Mouse (Mus musculus): ENCODE results near the gene Scrn2. TPM values are rescaled to one million over a fixed set of nuclear protein-coding genes. Genes with fewer than 3 reads are reported as not detected.

Gene Scrn2
- total and polyA plus RNA-seq, 2 experiments: 41.9 to 56.6 TPM

DNA sequence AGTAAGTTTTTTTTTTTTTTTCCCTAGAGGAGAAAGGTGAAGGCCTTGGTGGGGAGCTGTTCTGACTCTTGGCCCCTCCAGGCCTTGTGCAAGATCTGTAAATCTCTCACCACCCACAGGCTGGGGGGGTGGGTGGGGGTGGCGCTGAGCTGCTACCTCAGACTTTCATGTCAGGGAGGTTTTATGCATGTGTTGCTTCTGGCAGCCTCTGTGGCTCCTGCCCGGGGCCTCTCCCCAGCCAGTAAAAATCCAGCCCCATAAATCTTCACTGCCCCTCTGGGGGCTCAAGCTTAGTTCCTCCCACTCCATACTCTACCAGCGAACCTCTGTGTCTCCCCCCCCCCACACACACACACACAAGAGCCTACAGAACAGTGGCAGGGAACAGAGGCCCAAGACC, 43.3 kb upstream of the Scrn2 start:
- DNase-seq (ENCODE audit: extremely low read depth, low read depth, low spot score): no peak
- Histone ChIP-seq H3K36me3 (ENCODE audit: control insufficient read depth, insufficient read depth, low read length) (no peaks in the 10 kb centered on the region), H3K4me1 (ENCODE audit: control insufficient read depth, insufficient read depth, low read length) (no peaks in the 10 kb centered on the region), H3K79me2 (ENCODE audit: control insufficient read depth, insufficient read depth, low read length) (no peaks in the 10 kb centered on the region), H3K9ac (ENCODE audit: low read depth, low read length) (no peak overlapping the region), H3K4me3 (ENCODE audit: insufficient read depth, low read depth, low read length) (no peak overlapping the region), H3K27ac (replicated peaks; ENCODE audit: insufficient read depth, low read depth, low read length) (no peak overlapping the region), H3K27me3 (ENCODE audit: control insufficient read depth, insufficient read depth, low read length) (no peaks in the 10 kb centered on the region)
- 77% methylated on average over 3 of the region's 3 CpGs for WGBS
- TF ChIP-seq CTCF (IDR thresholded peaks at IDR 0.05; ENCODE audit: low read depth, low read length) (no peak), POLR2A (IDR thresholded peaks at IDR 0.05; ENCODE audit: extremely low read depth, insufficient read depth, low read length) (no peak)

DNA sequence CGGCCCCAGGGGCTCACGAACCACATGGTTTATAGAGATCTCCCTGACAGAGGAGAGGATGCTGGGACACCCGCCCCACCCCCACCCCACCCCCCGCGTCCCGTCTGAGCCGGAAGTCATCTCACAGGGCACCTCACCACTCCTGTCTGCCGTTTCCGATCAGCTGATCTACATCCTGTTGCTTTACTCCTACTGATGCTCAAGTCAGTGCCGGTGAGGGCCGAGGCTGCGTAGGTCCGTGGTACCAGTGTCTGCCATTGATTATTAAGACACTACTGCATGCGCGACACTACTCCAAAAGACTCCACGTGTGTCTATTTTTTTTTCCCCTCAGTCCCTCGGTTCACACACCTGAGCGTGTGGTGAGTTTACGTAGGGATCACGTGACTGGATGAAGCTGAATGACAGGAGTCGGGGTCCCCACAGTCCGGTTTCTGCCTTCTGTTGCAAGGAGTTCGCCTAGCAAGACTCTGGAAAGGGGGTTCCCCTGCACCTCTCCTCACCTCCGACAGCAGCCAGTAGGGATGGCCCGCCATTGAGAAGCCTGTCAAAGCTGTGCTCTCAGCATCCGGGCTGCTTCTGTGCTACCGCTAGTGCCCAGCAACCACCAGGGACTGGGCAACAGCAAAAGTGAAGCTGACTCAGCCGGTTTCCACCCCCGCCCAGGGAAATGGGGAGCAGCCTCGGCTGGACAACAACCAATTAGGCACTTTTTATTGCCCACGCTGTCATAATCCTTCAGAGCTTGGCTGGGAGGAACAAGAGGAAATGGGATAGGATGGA, 41.7 kb upstream of the Scrn2 start:
- H3K36me3 ChIP-seq (ENCODE audit: control insufficient read depth, insufficient read depth, low read length): no peaks in the 10 kb centered on the region
- H3K9ac ChIP-seq (ENCODE audit: low read depth, low read length): no peak overlapping the region
- no peaks in the 10 kb centered on the region for H3K27me3 ChIP-seq (ENCODE audit: control insufficient read depth, insufficient read depth, low read length)
- no peaks in the 10 kb centered on the region for H3K4me1 ChIP-seq (ENCODE audit: control insufficient read depth, insufficient read depth, low read length)
- WGBS: 16% methylated on average over 31 of the region's 31 CpGs
- no peak for DNase-seq (ENCODE audit: extremely low read depth, low read depth, low spot score)
- no peak for TF ChIP-seq CTCF (IDR thresholded peaks at IDR 0.05; ENCODE audit: low read depth, low read length)
- TF ChIP-seq POLR2A (IDR thresholded peaks at IDR 0.05; ENCODE audit: extremely low read depth, insufficient read depth, low read length): no peak
- no peaks in the 10 kb centered on the region for H3K79me2 ChIP-seq (ENCODE audit: control insufficient read depth, insufficient read depth, low read length)
- H3K4me3 ChIP-seq (ENCODE audit: insufficient read depth, low read depth, low read length): no peak overlapping the region
- H3K27ac ChIP-seq (replicated peaks; ENCODE audit: insufficient read depth, low read depth, low read length): no peak overlapping the region

DNA sequence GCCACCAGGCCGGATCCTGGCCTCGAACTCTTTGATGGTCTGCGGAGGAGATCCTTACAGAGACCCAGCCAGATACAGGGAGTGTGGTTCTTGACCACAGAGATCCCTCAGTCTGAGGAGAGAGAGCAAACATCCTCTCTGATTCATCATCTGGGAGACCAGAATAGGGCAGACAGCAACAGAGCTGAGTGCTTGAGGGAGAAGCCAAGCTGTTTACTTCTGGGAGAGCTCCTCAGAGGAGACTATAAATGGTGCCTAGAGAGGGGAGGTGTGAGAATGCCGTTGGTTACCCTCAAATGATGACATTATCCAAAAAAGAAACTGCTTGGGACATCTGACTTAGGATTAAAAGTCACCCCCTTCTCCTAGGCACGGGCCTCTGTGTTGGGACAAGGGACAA, 38.2 kb upstream of the Scrn2 start:
- H3K36me3 ChIP-seq (ENCODE audit: control insufficient read depth, insufficient read depth, low read length): no peaks in the 10 kb centered on the region
- no peaks in the 10 kb centered on the region for H3K79me2 ChIP-seq (ENCODE audit: control insufficient read depth, insufficient read depth, low read length)
- H3K9ac ChIP-seq (ENCODE audit: low read depth, low read length): no peak overlapping the region
- H3K4me1 ChIP-seq (ENCODE audit: control insufficient read depth, insufficient read depth, low read length): no peaks in the 10 kb centered on the region
- H3K27me3 ChIP-seq (ENCODE audit: control insufficient read depth, insufficient read depth, low read length): no peaks in the 10 kb centered on the region
- DNase-seq (ENCODE audit: extremely low read depth, low read depth, low spot score): no peak
- no peak for TF ChIP-seq CTCF (IDR thresholded peaks at IDR 0.05; ENCODE audit: low read depth, low read length)
- TF ChIP-seq POLR2A (IDR thresholded peaks at IDR 0.05; ENCODE audit: extremely low read depth, insufficient read depth, low read length): no peak
- H3K4me3 ChIP-seq (ENCODE audit: insufficient read depth, low read depth, low read length): no peak overlapping the region
- H3K27ac ChIP-seq (replicated peaks; ENCODE audit: insufficient read depth, low read depth, low read length): no peak overlapping the region
- 80% methylated on average over 5 of the region's 5 CpGs for WGBS

DNA sequence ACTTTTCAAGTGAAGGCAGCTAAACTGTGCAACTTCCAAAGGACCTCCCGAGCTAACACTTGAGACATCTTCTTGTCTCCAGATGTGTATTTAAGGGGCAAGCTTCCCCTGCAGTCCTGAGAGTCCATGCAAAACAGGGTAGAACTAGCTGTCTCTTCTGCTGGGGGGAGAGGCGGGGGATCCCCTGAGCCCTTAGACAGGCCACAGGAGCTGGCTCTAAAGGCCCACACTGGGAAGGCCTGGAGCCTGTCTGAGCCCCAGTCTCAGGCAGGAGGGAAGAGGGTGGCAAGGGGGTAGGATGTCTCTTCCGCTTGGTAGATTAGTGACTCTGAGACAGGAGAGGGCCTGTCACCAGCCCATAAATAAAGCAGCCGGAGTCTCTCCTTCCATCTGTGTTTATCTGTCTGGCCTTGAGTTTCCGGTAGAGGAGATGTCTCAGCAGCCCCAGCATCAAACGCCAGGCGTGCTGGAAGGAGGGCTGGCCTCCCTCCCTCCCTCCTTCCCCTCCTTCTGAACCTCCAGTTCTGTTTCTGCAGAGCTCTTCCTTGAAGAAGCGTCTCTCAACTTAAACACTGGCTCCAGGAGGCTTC, 36.9 kb upstream of the Scrn2 start:
- Histone ChIP-seq H3K4me1 (ENCODE audit: control insufficient read depth, insufficient read depth, low read length) (no peaks in the 10 kb centered on the region), H3K36me3 (ENCODE audit: control insufficient read depth, insufficient read depth, low read length) (no peaks in the 10 kb centered on the region), H3K4me3 (ENCODE audit: insufficient read depth, low read depth, low read length) (no peak overlapping the region), H3K27me3 (ENCODE audit: control insufficient read depth, insufficient read depth, low read length) (peaks cover 5% of the 10 kb centered on the region), H3K27ac (replicated peaks; ENCODE audit: insufficient read depth, low read depth, low read length) (no peak overlapping the region), H3K9ac (ENCODE audit: low read depth, low read length) (no peak overlapping the region), H3K79me2 (ENCODE audit: control insufficient read depth, insufficient read depth, low read length) (no peaks in the 10 kb centered on the region)
- no peak for TF ChIP-seq POLR2A (IDR thresholded peaks at IDR 0.05; ENCODE audit: extremely low read depth, insufficient read depth, low read length)
- TF ChIP-seq CTCF (IDR thresholded peaks at IDR 0.05; ENCODE audit: low read depth, low read length): no peak
- WGBS: 79% methylated on average over 8 of the region's 8 CpGs
- no peak for DNase-seq (ENCODE audit: extremely low read depth, low read depth, low spot score)

DNA sequence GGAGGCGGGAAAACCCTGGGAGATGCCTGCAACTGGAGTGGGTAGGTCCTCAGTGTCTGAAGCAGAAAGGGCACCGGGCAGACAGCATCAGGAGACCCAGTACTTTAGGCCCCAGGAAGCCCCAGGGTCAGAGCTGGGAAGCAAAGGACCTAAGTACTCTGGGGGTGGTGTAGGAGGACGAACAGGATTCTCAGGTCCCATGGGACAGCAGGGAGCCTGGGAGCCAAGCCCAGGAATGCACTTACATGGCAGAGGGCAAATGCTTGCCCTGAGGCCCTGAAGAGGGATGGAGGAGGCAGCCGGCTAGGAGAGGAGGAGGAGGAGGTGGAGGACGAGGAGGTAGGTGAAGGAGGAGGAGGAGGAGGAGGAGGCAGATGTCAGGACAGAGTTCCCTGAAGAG, 34.7 kb upstream of the Scrn2 start:
- Histone ChIP-seq H3K4me1 (ENCODE audit: control insufficient read depth, insufficient read depth, low read length) (no peaks in the 10 kb centered on the region), H3K27me3 (ENCODE audit: control insufficient read depth, insufficient read depth, low read length) (peaks cover 5% of the 10 kb centered on the region), H3K27ac (replicated peaks; ENCODE audit: insufficient read depth, low read depth, low read length) (no peak overlapping the region), H3K79me2 (ENCODE audit: control insufficient read depth, insufficient read depth, low read length) (no peaks in the 10 kb centered on the region), H3K4me3 (ENCODE audit: insufficient read depth, low read depth, low read length) (no peak overlapping the region), H3K9ac (ENCODE audit: low read depth, low read length) (no peak overlapping the region), H3K36me3 (ENCODE audit: control insufficient read depth, insufficient read depth, low read length) (no peaks in the 10 kb centered on the region)
- no peak for TF ChIP-seq CTCF (IDR thresholded peaks at IDR 0.05; ENCODE audit: low read depth, low read length)
- TF ChIP-seq POLR2A (IDR thresholded peaks at IDR 0.05; ENCODE audit: extremely low read depth, insufficient read depth, low read length): no peak
- no peak for DNase-seq (ENCODE audit: extremely low read depth, low read depth, low spot score)
- 77% methylated on average over 5 of the region's 5 CpGs for WGBS

All from liver, adult 2 months (tissue).